Mouse (Mus musculus) cerebellum, adult 8-10 months (tissue): ENCODE measurements around the gene Nfatc2ip.

Source experiments
- DNase-seq: peaks from one replicate; pipeline ENCODE4 v3.0.0; 2022

The Nfatc2ip gene

GRCm38 (mm10) chr7:126354738-126355614 is 41.6 kb downstream of the Nfatc2ip start:
- DNase-seq = no peak

- no peak for DNase-seq
These were observed 42.6 kb downstream of the Nfatc2ip start for GRCm38 (mm10) chr7:126353994-126354365.

GRCm38 (mm10) chr7:126353251-126353993 is 43.1 kb downstream of the Nfatc2ip start:
- DNase-seq = no peak

GRCm38 (mm10) chr7:126351419-126351951 is 45.1 kb downstream of the Nfatc2ip start:
- DNase-seq = no peak

- DNase-seq = no peak
These were observed 45.7 kb downstream of the Nfatc2ip start for GRCm38 (mm10) chr7:126350748-126351418.

- no peak for DNase-seq
These were observed 48.2 kb downstream of the Nfatc2ip start for GRCm38 (mm10) chr7:126348293-126348692.

- no peak for DNase-seq
These were observed 49.4 kb downstream of the Nfatc2ip start for GRCm38 (mm10) chr7:126347098-126347497.

GRCm38 (mm10) chr7:126345969-126346368 is 50.6 kb downstream of the Nfatc2ip start:
- no peak for DNase-seq

- DNase-seq = no peak
These were observed 51.0 kb downstream of the Nfatc2ip start for GRCm38 (mm10) chr7:126345557-126345956.

- no peak for DNase-seq
These were observed 55.6 kb downstream of the Nfatc2ip start for GRCm38 (mm10) chr7:126340896-126341295.

- no peak for DNase-seq
These were observed 56.3 kb downstream of the Nfatc2ip start for GRCm38 (mm10) chr7:126340206-126340618.

- DNase-seq = no peak
These were observed 57.0 kb downstream of the Nfatc2ip start for GRCm38 (mm10) chr7:126339521-126339971.

- DNase-seq = no peak
These were observed 57.6 kb downstream of the Nfatc2ip start for GRCm38 (mm10) chr7:126338906-126339305.

- no peak for DNase-seq
These were observed 61.0 kb downstream of the Nfatc2ip start for GRCm38 (mm10) chr7:126335556-126335955.
